Mouse (Mus musculus): ENCODE data around the gene Neto2.

- no peak for TF ChIP-seq CTCF (IDR thresholded peaks at IDR 0.05; ENCODE audit: low read depth)
- TF ChIP-seq EP300 (IDR thresholded peaks at IDR 0.05; ENCODE audit: low read depth), result no peak
These were observed 81.9 kb downstream of the Neto2 start for GRCm38 (mm10) chr8:85618789-85619188.
